Mouse (Mus musculus): Measurements from ENCODE around the gene Prickle1.

- no peak for TF ChIP-seq CTCF (IDR thresholded peaks at IDR 0.05; ENCODE audit: control insufficient read depth, insufficient read depth, insufficient read length)
- TF ChIP-seq FOSL1 (IDR thresholded peaks at IDR 0.05; ENCODE audit: insufficient read depth, low read length, poor library complexity, severe bottlenecking) = no peak
- TF ChIP-seq MYOD1 (IDR thresholded peaks at IDR 0.05; ENCODE audit: control insufficient read depth, insufficient read length, low read depth) = no peak
- no peak for TF ChIP-seq MYOG (IDR thresholded peaks at IDR 0.05; ENCODE audit: control insufficient read depth, extremely low read depth, insufficient read length)
These were observed 92.4 kb downstream of the Prickle1 start for GRCm38 (mm10) chr15:93503201-93503745.
